Mouse (Mus musculus): ENCODE results near the gene Gmpr2. TPM values are rescaled to one million over a fixed set of nuclear protein-coding genes. Genes with fewer than 3 reads are reported as not detected.

Gmpr2 gene
- 31.4 and 35.1 TPM in 2 replicates for polyA plus RNA-seq (2012; rRNA removed)

DNA sequence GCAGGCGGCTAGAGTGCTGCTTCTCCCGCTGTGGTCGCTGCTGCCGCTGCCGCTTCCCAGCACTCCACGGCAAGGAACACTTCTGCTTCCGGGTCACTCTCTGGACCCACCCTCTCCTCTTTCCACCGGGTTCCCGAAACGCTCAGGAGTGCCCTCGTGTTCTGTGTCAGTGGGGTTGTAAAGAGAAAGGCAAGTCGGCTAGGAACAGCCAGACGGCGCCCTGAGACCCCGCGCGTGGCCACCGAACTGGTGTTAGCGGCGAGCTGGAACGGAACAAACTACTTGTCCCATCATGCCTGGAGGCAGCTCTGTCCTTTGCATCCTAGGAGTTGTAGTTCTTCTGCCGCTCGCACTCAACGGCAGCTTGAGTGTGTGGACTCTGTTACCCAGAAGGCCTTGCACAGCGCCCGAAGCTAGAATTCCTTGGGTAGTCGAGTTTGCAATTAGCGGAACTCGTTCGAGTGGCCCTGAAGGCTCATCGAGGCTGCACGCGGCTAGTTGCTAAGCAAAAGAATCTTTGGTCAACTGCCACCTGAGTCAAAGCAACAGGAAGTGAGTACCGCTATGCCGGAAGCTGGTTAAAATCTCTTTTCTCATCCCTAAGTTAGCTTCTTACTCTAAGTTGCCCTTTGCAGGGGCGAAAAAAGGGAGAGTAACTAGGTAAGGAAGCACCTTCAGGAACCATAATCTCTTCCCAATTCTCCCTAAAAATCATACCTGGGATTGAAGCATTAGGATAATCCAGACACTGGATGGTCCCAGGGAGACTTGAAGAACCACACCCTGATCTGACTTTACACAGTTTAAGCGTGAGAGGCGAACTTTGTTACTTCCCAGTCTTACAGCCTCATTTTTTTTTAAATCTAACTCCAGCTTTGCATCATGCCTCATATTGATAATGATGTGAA lies at the start of gene Gmpr2, which contains the start of gene Nedd8:
Gmpr2 (plus strand) TSS at position 109 of the 908 bp plus-strand sequence.
Nedd8 (minus strand) TSS at position 292 of the 908 bp plus-strand sequence.
- peak within 1 kb of the TSS; percentile 72; the same call in 1 of the 2 replicates for H3K27ac ChIP-seq (ENCODE audit: insufficient read depth, low read length)
- H3K4me3 ChIP-seq (ENCODE audit: insufficient read depth, low read length): peak within 1 kb of the TSS; percentile 69
- TF ChIP-seq CTCF (IDR thresholded peaks at IDR 0.05; ENCODE audit: extremely low read depth, insufficient read depth, low read length): no peak
- TF ChIP-seq POLR2A (IDR thresholded peaks at IDR 0.05; ENCODE audit: extremely low read depth, insufficient read depth, low read length): peak; percentile 70
- 0 out of 2 replicates have a peak, but pooled peaks cover 4% of the 10 kb centered on the region for H3K4me1 ChIP-seq (ENCODE audit: control insufficient read depth, insufficient read depth, low read length)

DNA sequence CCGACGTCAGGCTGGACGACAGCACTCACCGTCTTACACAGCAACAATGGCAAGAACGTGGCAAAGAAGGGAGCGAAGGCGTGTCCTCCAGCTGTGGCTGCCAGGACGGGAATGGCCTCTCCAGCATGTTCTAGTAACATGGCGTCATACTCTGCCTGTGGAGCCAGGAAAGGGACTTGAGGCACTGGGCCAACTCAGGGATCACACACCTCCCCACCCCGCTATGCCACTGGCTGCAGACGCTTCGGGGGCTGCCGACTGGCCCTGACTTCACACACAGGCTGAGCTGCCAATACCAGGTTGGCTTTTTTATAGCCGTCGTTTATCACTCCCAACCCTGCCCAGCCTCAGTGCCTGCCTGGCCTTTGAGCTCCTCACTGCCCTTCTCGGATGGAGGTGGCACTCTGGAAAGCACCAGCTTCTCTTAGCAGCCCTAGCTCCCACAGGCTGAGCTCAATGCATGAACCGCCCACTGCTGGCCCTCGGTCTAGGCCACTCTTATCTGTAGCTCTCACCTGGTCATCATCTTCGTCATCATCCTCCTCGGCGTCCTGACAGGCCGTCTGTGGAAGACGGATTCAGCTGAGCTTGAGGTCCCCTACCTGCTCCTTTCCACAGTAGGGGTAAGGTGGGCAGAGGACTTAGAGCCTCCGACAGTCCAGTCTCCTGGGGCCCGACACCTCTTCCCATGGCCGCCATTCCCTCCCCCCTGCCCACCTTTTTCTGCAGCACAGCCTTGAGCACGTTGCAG lies 43.5 kb upstream of the Gmpr2 start:
- Histone ChIP-seq H3K4me3 (ENCODE audit: insufficient read depth, low read length) (no peak overlapping the region), H3K27ac (ENCODE audit: insufficient read depth, low read length) (no peak overlapping the region)
- TF ChIP-seq POLR2A (IDR thresholded peaks at IDR 0.05; ENCODE audit: extremely low read depth, insufficient read depth, low read length) (no peak), CTCF (IDR thresholded peaks at IDR 0.05; ENCODE audit: extremely low read depth, insufficient read depth, low read length) (no peak)

DNA sequence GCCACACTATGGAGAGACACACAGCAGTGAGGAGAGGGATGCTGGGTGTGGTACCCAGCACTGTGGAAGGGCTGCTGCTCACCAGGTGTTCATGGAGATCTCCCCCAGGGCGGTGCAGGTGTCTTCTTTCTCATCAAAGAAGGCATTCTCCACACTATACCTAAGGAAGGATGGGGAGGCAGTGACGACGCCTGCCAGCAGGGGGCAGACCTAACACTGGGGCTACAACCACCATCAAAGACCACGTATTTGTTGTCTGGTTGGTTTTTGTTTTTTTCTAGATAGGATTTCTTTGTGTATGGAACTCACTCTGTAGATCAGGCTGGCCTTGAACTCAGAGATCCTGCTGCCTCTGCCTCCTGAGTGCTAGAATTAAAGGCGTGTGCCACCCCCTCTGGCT lies 42.4 kb upstream of the Gmpr2 start:
- no peak overlapping the region for H3K4me3 ChIP-seq (ENCODE audit: insufficient read depth, low read length)
- no peaks in the 10 kb centered on the region for H3K4me1 ChIP-seq (ENCODE audit: control insufficient read depth, insufficient read depth, low read length)
- TF ChIP-seq POLR2A (IDR thresholded peaks at IDR 0.05; ENCODE audit: extremely low read depth, insufficient read depth, low read length): no peak
- peak; percentile 68 for TF ChIP-seq CTCF (IDR thresholded peaks at IDR 0.05; ENCODE audit: extremely low read depth, insufficient read depth, low read length)
- no peak overlapping the region for H3K27ac ChIP-seq (ENCODE audit: insufficient read depth, low read length)

More for the DNA sequence above, 43.5 kb upstream of the Gmpr2 start:
- no peaks in the 10 kb centered on the region for H3K4me1 ChIP-seq (ENCODE audit: control insufficient read depth, insufficient read depth, low read length)

DNA sequence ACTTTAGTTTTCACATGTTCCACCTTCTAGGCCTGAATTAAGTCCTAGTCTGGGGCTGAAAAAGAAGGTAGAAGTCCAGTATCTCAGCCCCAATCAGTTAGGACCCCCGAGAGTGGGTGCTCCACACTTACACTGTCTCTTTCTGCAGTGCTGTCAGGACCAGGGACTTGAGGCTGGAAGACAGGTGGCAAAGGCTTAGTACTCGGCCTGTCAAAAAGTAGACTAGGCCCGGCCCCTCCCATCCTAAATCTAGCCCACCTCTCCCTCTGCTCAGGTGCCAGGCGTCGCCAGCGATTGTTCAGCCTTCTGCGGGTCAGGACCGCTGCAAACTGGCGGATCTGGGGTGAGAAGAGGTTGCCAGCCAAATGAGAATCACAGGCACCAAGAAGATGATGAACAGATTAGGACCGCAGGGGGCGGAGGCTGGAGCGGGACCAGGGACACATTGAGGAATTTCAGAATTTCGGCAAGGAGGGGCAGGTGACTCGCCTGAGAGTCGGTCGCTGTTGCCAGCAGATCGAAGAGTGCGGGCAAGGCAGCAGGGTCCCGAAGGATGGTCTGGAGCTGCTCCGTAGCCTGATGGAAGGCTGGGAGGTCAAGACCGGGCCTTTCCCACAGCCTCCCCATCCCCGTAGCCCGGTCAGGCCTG lies 36.7 kb upstream of the Gmpr2 start:
- Histone ChIP-seq H3K4me3 (ENCODE audit: insufficient read depth, low read length) (peak overlapping the region; percentile 67), H3K4me1 (ENCODE audit: control insufficient read depth, insufficient read depth, low read length) (no peaks in the 10 kb centered on the region), H3K27ac (ENCODE audit: insufficient read depth, low read length) (no peak overlapping the region)
- no peak for TF ChIP-seq CTCF (IDR thresholded peaks at IDR 0.05; ENCODE audit: extremely low read depth, insufficient read depth, low read length)
- no peak for TF ChIP-seq POLR2A (IDR thresholded peaks at IDR 0.05; ENCODE audit: extremely low read depth, insufficient read depth, low read length)

DNA sequence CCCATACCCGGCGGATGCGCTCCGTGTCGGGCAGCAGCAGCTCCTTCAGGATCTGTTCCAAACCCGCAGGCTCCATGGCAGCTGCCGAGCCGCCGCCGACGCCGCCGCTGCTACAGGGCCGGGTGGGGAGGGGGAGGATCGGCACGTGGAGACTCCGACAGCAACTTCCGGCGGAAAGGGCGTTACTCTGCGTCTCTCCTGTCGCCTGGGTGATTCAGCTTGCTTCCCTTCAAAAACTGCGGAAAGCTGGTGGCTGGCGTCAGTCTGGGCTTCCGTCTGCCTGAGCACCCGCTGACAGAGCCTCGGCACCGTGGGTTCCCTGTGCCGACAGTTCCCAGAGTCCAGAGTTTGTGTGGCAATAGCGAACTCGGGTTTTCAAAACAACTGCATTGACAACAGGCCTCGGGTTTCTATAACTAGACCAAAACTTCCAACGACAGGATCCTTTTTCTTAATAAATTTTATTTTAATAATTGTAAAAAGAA lies 36.2 kb upstream of the Gmpr2 start, which contains the start of gene Ipo4:
Ipo4 (minus strand) TSS at position 435 of the 485 bp plus-strand sequence.
- TF ChIP-seq CTCF (IDR thresholded peaks at IDR 0.05; ENCODE audit: extremely low read depth, insufficient read depth, low read length): no peak
- peak; percentile 98 for TF ChIP-seq POLR2A (IDR thresholded peaks at IDR 0.05; ENCODE audit: extremely low read depth, insufficient read depth, low read length)
- no peak within 1 kb of the TSS for H3K27ac ChIP-seq (ENCODE audit: insufficient read depth, low read length)
- H3K4me3 ChIP-seq (ENCODE audit: insufficient read depth, low read length): peak within 1 kb of the TSS; percentile 67
- H3K4me1 ChIP-seq (ENCODE audit: control insufficient read depth, insufficient read depth, low read length): no peaks in the 10 kb centered on the region

DNA sequence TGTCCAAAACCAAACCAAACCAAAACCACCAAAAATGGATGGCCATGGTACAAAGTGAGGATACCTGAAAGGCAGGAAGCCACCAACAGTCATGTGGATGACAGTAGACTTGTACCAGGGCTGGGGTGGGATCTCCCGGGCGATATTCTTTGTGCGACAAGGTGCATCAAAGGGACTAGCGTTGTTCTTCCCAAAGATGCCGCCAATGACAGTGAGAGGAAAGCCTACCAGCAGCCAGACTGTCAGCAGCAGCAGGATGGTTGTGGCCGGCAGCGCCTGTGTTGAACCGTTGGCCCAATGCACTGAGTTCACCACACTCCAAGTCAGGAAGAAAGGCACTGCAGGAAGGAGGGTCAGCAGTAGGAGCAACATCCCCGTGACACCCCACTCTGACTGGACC lies 33.9 kb upstream of the Gmpr2 start, which contains the start of gene Gm49378:
Gm49378 (minus strand) TSS at position 101 of the 400 bp plus-strand sequence.
- no peak within 1 kb of the TSS for H3K4me3 ChIP-seq (ENCODE audit: insufficient read depth, low read length)
- TF ChIP-seq CTCF (IDR thresholded peaks at IDR 0.05; ENCODE audit: extremely low read depth, insufficient read depth, low read length) (no peak), POLR2A (IDR thresholded peaks at IDR 0.05; ENCODE audit: extremely low read depth, insufficient read depth, low read length) (no peak)
- H3K27ac ChIP-seq (ENCODE audit: insufficient read depth, low read length): no peak within 1 kb of the TSS
- peaks cover 1% of the 10 kb centered on the region; the same call in 1 of the 2 replicates for H3K4me1 ChIP-seq (ENCODE audit: control insufficient read depth, insufficient read depth, low read length)

DNA sequence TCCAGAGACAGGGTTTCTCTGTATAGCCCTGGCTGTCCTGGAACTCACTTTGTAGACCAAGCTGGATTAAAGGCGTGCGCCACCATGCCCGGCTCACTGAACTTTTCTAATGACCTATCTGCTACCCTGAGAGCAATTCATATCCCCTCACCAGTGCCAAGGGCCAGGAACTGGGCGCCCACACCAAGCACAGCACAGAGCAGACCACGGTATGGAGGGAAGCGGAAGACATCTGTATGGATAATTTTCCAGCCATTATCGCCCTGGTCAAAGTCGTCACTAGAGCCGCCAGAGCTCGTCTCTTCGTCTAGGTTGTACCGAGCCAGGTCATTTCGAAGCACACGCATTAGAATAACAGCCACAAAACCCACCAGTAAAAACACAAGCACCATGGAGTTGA lies 30.9 kb upstream of the Gmpr2 start:
- H3K4me3 ChIP-seq (ENCODE audit: insufficient read depth, low read length): no peak overlapping the region
- H3K4me1 ChIP-seq (ENCODE audit: control insufficient read depth, insufficient read depth, low read length): peaks cover 7% of the 10 kb centered on the region; the same call in 1 of the 2 replicates
- no peak overlapping the region for H3K27ac ChIP-seq (ENCODE audit: insufficient read depth, low read length)
- TF ChIP-seq POLR2A (IDR thresholded peaks at IDR 0.05; ENCODE audit: extremely low read depth, insufficient read depth, low read length): no peak
- no peak for TF ChIP-seq CTCF (IDR thresholded peaks at IDR 0.05; ENCODE audit: extremely low read depth, insufficient read depth, low read length)

DNA sequence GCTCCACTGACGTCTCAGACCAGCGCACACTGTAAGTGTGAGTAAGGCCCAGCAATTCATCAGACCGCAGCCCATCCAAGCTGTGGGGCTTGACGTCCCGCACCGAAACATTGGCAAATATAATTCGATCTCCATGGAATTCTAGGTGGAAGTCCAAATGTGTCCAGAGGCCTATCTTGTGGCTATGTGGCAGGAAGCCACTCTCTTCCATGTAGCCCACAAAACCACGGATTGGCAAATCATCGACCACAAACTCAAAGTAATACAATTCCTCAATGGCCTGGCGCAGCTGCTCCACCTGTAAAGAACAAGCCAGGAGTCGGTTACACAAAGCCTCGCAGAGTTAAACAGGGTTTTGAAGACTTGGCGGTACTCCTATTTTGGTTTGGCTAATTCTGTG lies 30.4 kb upstream of the Gmpr2 start:
- TF ChIP-seq CTCF (IDR thresholded peaks at IDR 0.05; ENCODE audit: extremely low read depth, insufficient read depth, low read length) (no peak), POLR2A (IDR thresholded peaks at IDR 0.05; ENCODE audit: extremely low read depth, insufficient read depth, low read length) (no peak)
- Histone ChIP-seq H3K4me3 (ENCODE audit: insufficient read depth, low read length) (no peak overlapping the region), H3K4me1 (ENCODE audit: control insufficient read depth, insufficient read depth, low read length) (peaks cover 7% of the 10 kb centered on the region; the same call in 1 of the 2 replicates), H3K27ac (ENCODE audit: insufficient read depth, low read length) (no peak overlapping the region)

Data from cortical plate, adult 2 months (tissue).